Mouse (Mus musculus): ENCODE measurements at regions not wholly inside any gene's neighbourhood (a gene's known extent, or its start where the extent isn't known, plus 50 kb on each side); places are given as distances from the start of the nearest gene placed in this dataset.

DNA sequence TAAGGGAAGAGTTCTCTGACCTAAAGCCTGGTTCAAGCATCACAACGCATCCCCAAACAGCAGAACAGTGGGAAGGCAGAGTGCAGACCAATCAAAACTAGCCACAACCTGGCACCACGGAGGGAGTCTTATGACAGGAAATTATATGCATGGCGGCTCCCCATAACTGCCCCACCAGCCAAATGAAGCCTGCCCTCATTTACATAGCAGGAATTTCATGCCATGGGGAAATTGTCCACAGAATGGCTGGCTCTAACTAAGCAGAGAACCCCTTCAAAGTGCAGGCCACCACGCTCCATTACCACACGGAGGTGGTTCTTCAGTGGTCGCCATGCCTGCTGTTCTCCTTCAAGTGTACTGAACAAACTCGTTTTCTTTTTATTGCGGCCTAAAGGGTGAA, 126.3 kb upstream of the Zc3h12c start:
- DNase-seq = no peak

DNA sequence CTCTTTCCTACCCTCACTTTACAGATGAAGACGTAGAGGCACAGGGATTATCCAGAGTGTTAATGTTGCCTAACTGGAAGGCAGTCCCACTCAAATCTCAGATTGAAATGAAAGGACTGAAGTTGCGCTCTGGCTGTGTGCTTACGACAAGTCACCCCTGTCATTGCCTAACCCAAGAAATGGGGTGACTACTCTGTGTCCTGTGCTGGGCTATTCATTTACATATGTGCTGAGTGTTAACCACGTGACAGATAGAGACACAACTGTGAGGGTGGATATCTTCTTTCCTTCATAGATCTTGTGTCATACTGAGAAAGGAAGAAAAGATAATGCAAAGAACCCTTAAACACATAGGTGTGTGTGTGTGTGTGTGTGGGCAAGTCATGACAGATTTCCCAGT, 120.7 kb upstream of the Zc3h12c start:
- DNase-seq = no peak

DNA sequence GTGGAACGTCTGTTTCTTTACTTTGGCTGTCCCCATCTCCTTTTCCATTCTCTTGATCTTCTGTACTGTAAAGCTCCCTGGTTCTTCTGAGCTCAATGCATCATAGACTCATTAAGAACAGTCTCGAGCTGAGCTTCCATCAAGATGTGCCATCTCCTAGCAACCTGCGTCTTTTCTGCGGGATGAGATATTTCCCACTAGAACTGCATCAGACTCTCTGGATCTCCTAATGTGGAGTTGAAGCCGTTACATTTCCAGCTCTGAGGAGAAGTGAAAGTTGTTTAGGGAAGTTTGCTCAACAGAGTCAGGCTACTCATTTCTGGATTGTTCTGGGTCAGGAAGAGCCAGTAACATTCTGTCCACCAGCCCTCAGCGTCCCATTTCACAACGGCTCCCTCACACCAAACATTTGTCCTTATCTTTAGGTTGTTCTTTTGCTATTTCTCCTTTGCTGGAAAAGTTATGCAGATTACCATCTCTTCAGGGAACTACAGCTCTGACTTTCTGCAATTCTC, 119.4 kb upstream of the Zc3h12c start:
- DNase-seq = no peak

DNA sequence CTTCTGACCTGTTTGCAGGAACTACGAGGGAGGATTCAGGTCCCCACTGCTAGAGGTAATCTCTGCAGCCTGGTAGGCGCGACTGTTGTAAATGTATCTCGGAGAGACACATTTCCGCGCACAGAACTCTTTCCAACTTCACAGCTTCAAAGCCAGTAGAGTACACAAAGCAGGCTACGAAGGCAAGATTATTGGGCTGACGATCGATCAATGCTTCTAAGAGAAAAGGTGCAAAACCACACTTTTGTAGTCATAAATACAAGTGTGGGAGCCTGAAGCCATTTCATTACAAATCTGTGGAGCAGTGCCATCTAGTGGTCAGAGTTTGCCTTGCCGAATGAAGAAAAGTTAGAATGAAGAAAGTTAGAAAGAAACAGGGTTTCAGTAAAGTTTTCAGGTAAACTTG, 118.9 kb upstream of the Zc3h12c start:
- DNase-seq = peak; percentile 38 to 69

DNA sequence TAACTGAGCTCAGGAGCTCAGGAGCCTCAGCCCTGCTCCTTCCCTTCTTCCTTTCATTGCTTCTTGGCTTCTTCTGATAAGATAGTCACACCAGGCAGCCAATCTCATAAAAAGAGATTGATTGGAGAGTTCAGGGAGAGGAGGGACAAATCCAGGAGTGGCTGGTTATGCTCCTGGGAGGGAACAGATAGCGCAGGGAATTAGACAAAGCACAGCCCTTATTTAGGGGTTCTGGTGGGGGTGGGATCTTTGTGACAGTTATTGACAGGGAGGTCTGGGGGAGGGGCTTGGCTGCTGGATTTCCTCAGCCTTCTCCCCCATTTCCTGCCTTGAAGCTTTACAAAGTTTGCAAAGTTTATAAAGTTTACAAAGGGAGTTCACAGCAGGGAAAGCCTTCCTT, 117.7 kb upstream of the Zc3h12c start:
- no peak for DNase-seq

DNA sequence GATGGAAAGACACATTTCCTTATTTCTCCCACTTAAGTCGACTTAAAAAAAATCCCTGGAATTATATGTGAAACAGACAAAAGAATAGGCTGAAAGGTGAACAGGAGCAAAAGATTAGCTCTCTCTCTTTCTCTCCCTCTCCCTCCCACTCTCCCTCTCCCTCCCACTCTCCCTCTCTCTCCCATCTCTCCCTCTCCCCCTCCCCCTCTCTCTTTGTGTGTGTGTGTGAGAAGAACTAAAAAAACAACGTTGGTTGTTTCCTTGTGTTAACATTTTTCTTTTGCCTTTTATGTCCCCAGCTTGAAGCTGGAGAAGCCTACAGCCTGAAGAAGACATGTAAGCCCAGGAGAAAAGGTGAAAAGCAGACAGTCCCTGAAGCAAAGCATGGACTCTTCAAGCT, 115.2 kb upstream of the Zc3h12c start:
- no peak for DNase-seq

DNA sequence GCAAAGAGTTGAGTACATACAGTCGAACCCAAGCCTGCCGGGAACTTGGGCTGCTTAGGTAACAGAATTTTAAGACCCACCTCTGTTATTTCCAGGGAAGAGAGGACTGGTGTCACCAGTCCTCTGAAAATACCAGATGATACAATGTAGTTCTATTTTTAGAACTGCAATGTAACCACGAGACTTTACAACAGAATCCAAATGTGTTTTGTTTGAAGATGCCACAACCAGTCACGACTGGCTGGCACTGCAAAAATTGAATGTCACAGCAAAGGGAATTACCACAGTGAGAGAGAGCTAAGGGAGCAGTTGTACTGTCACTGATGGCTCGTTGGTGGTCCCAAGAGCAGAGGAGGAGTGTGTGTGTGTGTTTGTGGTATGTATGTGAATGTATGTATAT, 112.6 kb upstream of the Zc3h12c start:
- no peak for DNase-seq

DNA sequence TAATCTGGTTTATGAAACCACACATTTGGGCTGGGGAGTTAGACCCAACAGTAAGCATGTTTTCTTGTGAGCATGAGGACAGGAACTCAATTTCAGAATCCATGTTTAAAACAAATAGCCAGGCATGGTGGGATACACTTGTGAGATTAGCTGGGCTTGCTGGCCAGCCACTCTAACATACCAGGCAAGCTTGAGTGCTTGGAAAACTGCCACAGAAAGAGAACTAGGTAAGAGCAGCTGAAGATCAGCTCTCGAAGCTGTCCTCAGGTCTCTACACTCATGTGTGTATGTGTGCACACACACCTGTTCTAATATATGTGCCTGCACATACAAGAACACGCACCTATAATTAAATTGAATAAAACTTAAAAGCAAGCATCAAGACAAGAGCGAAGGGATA, 112.2 kb upstream of the Zc3h12c start:
- no peak for DNase-seq

DNA sequence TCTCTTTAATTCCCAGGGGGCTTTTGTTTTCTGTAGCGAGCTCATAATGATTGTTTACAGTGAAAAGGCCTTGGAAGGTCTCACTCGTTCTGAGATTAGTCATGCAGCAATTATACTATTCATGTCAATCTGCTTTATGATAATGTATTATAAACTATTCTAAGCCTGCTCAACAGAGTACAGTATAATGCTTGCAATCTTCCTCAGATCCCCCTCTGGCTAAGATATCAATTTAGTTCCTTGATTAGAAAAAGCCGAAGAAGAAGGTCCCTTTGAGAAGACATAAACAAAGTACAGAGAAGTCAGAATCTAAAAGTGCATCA, 110.3 kb upstream of the Zc3h12c start:
- DNase-seq = no peak

DNA sequence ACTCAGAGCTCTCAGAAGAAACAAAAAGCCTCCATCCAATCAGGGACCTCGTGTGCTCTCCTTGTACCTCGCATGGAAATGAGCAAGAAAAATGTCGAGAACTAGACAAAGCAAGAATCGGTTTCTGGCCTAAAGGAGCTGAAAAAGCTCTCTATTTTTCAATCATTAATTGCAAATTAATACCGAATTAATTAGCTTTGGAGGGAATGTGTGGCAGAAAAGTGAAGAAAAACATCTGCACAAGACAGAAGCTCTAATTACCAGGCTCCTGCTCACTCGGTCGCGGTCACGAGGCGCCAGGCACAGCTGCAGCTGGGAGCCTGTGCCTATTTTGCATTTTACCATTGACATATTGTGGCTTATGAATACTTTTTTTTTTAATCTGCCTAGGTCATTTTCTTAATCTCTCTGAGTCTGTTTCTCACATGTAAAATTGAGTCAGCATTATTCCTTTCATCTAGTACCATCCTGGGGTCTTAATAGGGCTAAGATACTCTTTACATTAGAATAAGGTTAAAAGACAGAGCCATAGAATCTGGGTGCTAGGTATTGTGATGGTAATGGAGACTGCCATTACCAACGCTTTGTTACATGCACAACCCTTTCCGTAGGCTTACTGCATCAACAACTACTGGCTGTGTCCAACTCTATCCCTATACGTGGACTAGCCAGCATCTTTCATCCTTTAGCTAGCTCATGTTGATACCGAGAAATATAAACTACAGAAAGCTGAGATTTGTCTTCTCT, 109.8 kb upstream of the Zc3h12c start:
- DNase-seq = no peak

DNA sequence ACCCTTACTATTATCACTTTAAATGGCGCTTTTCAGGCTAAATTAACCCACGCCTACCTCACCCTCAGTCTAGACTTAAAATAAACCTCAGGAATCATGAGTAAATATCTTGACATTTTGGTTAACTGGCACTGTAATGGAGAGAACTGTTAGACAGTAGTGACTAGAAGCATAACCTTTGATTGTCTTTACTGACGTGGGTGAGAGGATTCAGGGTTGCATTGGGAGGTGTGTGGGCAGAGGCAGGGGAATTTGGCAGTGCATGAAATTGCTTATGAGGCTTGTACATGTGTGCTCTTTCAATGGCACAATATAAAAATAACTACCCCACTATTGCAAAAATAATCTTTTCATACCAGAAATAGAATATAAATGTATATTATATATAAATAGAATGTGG, 105.6 kb upstream of the Zc3h12c start:
- no peak for DNase-seq

DNA sequence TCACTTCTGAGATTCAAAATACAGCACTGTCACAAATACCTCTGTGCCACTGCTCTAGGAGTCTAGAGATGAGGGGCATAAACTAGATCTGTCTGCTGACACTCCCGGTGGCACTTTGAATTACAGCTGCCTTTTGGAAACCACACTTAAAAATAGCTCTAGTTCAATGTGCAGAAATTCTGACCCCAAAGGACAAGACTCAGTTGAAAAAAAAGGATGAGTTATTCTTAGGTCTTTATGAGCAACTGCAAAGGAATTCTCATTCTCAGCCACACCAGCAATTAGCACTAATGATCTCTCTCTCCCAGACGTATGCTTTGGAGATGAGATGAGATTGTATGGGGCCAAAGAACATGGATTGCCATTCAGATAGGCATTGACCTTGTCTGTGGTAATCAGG, 104.3 kb upstream of the Zc3h12c start:
- DNase-seq = no peak

DNA sequence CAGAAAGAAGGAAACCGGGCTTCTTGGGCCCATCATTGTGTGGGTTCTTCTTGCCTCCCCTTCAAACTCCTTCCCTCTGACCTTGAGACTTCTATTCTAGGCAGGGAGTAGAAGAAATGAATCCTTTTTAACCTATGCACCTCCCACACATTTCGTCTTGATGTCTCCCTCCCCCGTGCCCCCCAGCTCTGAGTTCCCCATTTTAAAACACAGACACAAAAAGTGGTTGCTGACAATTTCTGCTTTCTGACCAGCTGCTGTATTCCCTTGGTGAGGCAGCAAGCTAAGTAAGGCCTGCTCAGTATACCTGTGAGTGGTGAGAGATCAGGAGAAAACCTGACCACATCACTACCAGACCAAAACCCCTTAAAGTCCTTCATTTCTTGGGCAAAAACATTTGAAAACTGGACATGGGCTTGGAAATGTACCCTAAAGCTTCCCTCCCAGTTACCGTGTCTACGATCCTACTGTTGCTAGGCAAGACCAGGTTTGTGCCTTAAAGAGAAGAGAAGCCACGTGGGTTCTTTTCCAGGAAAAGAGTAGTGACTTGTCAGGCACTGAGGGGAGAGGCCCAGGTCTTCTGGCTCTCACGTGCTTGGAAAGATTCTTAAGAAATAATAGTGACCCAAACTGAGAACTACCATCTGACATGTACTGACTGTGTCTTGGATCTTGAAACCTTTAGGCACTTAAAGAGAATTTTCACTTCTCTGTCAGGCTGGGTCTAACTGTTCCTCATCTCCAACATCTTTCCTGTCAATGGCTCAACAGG, 103.2 kb upstream of the Zc3h12c start:
- no peak for DNase-seq

DNA sequence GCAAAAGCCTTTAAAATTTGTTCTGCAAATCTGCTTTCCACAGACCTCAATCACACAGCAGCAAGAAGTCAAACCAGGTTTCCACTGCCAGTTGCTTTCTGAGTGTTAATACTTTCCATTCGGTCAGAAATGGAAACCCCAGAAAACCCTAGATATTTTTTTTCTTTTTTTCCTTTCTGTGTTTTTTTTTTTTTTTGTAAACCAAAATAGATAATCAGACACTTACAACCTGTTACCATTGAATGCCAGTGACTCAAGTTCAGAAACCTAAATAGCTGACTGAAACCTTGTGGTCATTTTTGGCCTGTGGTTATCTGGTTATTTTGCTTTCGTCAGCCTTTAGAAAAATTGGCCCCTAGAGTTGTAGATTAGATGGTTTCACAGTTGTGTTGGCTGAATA, 93.2 kb upstream of the Zc3h12c start:
- no peak for DNase-seq

DNA sequence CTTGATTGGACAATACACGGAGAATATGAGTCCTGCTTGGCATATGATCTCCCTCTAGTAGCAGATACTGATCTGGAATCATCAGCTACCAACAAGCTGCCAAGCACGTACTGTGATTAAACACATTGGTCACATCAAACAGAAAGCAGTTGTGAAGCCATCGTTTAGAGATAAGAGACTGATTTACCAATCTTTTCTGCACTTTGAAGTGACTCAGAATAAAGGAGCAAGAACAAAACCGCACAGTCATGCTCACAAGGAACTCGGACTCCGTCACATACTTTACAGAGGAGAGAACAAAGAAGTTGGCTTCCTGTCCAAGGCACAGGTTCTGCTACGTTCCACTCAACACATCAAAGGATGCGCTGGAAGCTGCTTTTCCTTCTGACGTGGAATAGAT, 91.1 kb upstream of the Zc3h12c start:
- DNase-seq = no peak

DNA sequence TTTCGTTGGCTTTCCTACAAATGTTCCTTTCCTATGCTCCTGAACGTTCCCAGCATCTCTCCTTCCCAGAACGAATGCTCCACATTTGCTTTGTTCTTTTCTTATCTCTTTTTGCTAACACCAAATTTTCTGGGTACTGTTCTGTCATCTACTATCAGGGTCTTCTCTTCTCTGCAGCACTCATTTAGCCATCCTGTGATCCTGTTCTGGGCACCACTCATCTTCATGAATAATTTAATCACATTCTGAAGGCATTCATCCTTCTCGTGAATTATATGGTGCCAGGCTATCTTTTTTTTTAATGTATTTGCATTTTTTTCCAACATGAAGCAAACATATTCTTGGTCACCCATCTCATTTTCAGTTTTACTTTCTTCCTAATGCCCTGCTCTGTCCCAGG, 87.3 kb upstream of the Zc3h12c start:
- no peak for DNase-seq

DNA sequence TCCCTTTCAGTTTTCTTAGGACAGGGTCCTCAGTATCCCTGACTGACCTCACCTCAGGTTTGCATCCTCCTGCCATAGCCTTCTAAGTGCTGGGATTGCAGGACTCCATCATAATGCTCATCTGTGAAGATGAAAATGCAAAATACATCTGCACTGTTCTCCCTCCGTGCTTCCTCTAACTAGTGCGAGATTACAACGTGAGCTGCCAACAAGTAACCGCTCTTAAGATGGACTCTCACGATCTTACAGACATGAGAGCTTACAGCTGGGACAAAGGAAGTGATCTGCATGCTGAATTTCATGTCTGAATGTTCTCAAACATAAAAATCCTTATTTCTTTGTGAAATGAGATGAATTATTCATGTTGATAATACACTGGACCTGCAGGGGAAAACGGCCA, 86.1 kb upstream of the Zc3h12c start:
- no peak for DNase-seq

DNA sequence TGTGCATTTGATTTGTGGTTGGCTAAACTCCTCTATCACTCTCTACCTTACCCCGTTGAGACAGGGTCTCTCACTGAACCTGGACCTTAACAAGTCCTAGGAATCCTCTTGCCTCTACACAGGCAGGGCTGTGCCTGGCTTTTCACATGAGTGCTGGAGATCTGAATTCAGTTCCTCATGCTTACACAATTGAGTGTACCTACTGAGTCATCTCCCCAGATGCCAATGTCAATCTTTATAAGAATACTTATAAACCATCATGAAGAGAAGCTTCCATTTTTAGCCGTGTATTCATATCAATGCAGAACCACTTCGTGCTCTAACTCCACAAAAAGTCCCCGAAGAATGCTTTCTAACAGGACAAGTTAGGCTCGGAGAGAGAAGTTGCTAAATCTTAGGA, 83.1 kb upstream of the Zc3h12c start:
- no peak for DNase-seq

DNA sequence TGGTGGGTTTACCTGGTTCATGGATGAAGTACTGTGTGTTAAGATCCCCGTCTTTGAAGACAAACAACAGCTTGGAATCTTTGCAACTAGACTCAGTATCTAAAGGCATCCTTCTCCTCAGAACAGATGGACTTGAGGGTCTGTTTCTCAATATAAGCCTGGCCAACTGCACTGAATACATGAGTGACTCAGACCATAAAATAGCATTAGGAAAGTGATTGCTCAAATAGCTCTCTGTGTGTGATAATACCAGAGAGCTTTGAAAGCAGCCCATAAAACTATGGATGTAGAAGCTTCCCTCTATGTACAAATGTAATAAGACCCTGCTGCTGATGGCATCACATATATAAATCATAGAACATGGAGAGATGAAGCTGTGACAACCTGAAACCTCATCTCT, 78.3 kb upstream of the Zc3h12c start:
- no peak for DNase-seq

DNA sequence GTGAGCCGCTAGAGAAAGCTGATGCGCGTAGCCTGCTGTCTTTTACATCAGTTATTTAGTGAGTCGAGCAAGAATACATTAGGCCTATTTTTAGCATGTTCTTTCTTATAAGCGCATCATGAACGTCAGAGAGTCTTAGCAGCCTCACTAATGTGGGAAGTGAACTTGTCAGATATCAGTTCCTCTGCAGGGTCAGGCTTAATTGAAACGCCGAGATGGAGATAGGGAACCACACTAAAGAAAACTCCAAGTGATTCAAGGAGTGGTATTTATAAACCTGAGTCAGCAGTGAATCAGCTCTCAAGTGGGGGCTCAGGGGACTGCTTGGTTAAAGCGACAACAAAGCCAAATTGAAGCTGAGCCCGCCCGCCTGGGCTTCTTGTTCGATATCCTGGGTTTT, 75.7 kb upstream of the Zc3h12c start:
- DNase-seq = no peak

DNA sequence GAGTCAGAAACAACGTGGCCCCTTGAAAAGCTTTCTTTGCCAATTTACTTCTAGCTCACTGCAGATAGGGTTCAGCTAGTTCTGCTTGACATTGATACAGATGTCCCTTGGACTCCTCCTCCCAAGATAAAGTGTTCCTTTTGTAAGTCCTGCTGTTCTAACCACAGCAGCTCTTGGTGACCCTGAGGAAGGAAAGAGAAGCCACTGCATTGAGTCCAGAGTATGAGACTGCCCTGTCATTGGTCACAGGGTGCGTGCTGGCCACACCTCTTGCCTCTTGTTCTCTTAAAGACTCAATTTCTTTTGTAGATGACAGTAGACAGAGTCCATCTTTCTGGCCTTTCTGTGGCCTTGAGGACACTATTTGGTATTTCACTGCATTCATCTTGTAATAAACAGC, 74.7 kb upstream of the Zc3h12c start:
- DNase-seq = no peak

DNA sequence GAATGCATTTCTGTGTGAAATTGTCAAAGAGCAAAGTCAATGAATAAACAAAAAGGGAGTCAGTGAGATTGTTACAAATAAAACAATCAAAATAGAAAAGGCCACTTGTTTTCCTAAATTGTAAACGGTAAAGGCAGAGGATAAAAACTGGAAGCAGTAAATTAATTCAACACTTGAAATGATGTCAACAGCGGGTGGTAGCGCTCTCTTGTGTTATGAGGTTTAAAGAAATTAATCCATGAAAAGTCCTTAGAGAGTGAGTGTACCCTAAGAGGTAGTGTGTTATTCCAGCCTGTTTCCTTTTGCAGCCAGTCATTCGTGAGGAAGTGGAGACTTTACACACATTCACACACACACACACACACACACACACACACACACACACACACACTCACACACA, 73.2 kb upstream of the Zc3h12c start:
- no peak for DNase-seq

DNA sequence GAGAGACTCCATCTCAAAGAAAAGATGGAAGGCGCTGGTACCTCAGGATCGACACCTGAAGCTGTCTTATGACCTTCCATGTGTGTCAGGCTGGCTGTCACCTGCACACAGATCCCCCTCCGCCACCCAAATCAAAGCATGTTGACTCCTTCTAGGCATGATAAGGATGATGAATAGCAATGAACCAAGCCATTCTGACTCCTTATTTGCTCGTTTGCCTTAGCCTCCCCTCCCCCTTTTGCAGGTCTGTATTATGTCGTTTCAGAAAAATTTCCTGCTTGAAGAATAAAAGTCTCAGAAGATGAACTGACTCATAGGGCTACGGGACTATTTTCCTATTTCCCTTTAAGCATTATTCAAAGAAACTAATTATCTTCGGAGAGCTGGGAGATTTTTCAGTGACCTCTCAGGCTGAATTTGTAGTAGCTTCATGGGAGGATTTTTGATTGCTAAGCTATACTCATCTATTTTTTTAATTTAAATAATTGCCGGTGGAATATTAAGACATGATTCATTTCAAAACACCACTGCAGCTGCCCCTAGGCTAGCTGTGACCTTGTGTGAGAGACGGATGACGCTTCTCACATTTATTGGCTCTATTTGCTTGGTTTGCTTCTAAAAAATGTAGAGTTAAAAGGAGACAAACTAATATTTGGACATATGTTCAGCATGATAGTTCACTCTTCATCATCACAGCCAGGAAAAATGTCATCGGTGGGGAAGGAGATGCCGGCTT, 72.4 kb upstream of the Zc3h12c start:
- DNase-seq = no peak

DNA sequence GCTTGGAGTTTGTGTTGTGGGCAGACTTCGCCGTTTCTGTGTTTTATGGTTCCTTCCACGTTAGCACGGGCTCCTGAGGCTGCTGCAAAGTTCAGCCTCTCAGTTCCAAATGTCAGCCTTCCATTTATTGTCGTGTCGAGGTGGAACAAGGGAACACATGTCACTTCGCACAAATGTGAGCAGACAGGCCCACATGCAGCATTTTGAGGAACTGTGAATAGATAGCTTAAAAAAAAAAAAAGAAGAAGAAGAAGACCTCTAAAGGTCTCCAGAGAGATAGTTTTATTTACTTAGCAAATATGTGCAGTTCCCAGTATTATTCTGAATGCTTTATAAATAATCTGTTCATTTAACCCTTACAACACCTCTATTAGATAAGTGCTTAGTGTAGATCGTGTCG, 66.4 kb upstream of the Zc3h12c start:
- no peak for DNase-seq
